Mouse (Mus musculus): ENCODE measurements at regions not wholly inside any gene's neighbourhood (a gene's known extent, or its start where the extent isn't known, plus 50 kb on each side); places are given as distances from the start of the nearest gene placed in this dataset.

DNA sequence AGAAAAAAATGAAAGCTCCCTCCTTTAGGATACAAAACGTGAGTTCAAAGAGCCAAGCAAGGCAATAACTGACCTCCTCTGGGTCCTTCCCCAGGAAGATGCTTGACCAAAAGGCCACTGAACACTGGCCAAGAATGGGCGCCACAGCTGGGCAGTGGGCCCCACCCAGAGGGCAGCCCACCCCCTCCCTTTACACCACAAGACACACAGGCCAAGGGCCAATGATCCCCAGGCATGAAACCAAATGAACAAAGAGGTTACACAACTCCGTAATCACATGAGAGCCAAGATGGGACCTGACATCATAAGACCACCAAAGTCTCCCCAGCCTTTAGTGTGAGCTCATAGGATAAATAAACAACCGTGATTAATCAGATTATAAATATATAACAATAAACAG is 363.7 kb downstream of the Sox9 start:
- H3K4me1 ChIP-seq (replicated peaks; ENCODE audit: low read depth, low read length): no peaks in the 10 kb centered on the region
- no peaks in the 10 kb centered on the region for H3K36me3 ChIP-seq (ENCODE audit: insufficient read depth, low read length)
- TF ChIP-seq CTCF (conservative IDR thresholded peaks at IDR 0.05; ENCODE audit: low read length): no peak
- TF ChIP-seq NANOG (IDR thresholded peaks at IDR 0.05; ENCODE audit: borderline replicate concordance, low read length): no peak
- TF ChIP-seq POU5F1 (IDR thresholded peaks at IDR 0.05; ENCODE audit: borderline replicate concordance, low read length): no peak
- peaks cover 19% of the 10 kb centered on the region for H3K9me3 ChIP-seq (ENCODE audit: low read length)
- H3K27me3 ChIP-seq (ENCODE audit: insufficient read depth, low read length): peaks cover 5% of the 10 kb centered on the region; the same call in 1 of the 2 replicates
- no peak overlapping the region for H3K4me3 ChIP-seq (replicated peaks; ENCODE audit: low read length)

GRCm38 (mm10) chr11:113146762-113147161 is 364.7 kb downstream of the Sox9 start:
- no peak for TF ChIP-seq NANOG (IDR thresholded peaks at IDR 0.05; ENCODE audit: borderline replicate concordance, low read length)
- no peak for TF ChIP-seq CTCF (conservative IDR thresholded peaks at IDR 0.05; ENCODE audit: low read length)
- no peak for TF ChIP-seq POU5F1 (IDR thresholded peaks at IDR 0.05; ENCODE audit: borderline replicate concordance, low read length)
- no peak overlapping the region for H3K4me3 ChIP-seq (replicated peaks; ENCODE audit: low read length)
- no peaks in the 10 kb centered on the region for H3K4me1 ChIP-seq (replicated peaks; ENCODE audit: low read depth, low read length)
- H3K36me3 ChIP-seq (ENCODE audit: insufficient read depth, low read length): no peaks in the 10 kb centered on the region
- H3K9me3 ChIP-seq (ENCODE audit: low read length): peaks cover 20% of the 10 kb centered on the region
- H3K27me3 ChIP-seq (ENCODE audit: insufficient read depth, low read length): peaks cover 5% of the 10 kb centered on the region; the same call in 1 of the 2 replicates

DNA sequence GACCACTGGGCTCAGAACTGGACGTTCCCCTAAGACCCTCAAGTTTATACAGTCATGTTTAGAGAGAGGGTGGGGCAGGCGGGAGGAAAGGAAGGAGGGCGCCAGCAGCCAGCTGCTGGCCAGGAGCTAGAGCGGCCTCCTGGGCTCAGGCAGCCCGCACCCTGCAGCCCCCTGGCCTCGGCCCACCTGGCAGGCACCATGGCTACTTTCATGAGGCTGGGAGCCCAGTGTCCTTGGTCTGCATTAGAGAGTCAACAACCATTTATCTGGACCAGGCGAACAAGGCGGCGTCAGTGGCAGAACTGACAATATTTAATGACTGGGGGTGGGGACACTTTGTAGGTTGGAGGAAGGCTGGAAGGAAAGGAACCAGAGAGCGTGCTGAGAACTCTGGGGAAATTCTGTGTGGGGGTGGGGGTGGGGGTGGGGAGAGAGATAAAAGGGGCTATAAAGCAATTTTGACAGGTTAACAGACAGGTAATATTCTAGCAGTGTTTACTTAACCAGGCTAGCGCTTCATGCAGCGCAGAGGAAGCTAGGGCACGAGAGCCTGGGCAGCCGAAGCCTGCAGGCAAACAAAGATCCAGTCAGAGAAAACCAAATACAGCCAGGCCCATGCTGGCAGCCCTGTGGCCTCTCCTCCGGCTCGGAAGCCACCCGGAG is 365.6 kb downstream of the Sox9 start:
- H3K9me3 ChIP-seq (ENCODE audit: low read length): peaks cover 20% of the 10 kb centered on the region
- H3K4me1 ChIP-seq (replicated peaks; ENCODE audit: low read depth, low read length): no peaks in the 10 kb centered on the region
- H3K27me3 ChIP-seq (ENCODE audit: insufficient read depth, low read length): peaks cover 5% of the 10 kb centered on the region; the same call in 1 of the 2 replicates
- H3K36me3 ChIP-seq (ENCODE audit: insufficient read depth, low read length): no peaks in the 10 kb centered on the region
- H3K4me3 ChIP-seq (replicated peaks; ENCODE audit: low read length): peak overlapping the region; percentile 49; the same call in 1 of the 2 replicates
- TF ChIP-seq POU5F1 (IDR thresholded peaks at IDR 0.05; ENCODE audit: borderline replicate concordance, low read length): no peak
- TF ChIP-seq NANOG (IDR thresholded peaks at IDR 0.05; ENCODE audit: borderline replicate concordance, low read length): no peak
- no peak for TF ChIP-seq CTCF (conservative IDR thresholded peaks at IDR 0.05; ENCODE audit: low read length)

DNA sequence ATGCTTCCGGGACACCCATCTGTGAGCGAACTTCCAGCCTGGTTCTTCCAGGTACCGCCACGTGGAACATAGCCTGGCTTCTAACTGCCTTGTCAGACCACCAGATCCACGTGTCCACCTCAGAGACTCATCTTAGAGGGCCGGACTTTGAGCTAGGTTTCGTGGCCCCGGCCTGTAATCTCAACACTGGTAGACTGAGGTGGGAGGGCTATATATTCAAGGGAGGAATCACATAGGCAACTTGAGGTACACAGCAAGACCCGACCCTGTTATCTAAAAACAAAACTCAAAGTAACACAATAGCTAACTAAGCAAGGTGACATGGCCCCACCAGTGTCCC is 366.1 kb downstream of the Sox9 start:
- Histone ChIP-seq H3K36me3 (ENCODE audit: insufficient read depth, low read length) (no peaks in the 10 kb centered on the region), H3K27me3 (ENCODE audit: insufficient read depth, low read length) (peaks cover 5% of the 10 kb centered on the region; the same call in 1 of the 2 replicates), H3K9me3 (ENCODE audit: low read length) (peaks cover 20% of the 10 kb centered on the region), H3K4me3 (replicated peaks; ENCODE audit: low read length) (no peak overlapping the region), H3K4me1 (replicated peaks; ENCODE audit: low read depth, low read length) (no peaks in the 10 kb centered on the region)
- TF ChIP-seq CTCF (conservative IDR thresholded peaks at IDR 0.05; ENCODE audit: low read length) (no peak), NANOG (IDR thresholded peaks at IDR 0.05; ENCODE audit: borderline replicate concordance, low read length) (no peak), POU5F1 (IDR thresholded peaks at IDR 0.05; ENCODE audit: borderline replicate concordance, low read length) (no peak)

- Histone ChIP-seq H3K36me3 (ENCODE audit: insufficient read depth, low read length) (no peaks in the 10 kb centered on the region), H3K4me1 (replicated peaks; ENCODE audit: low read depth, low read length) (peaks cover 8% of the 10 kb centered on the region; the same call in 1 of the 2 replicates), H3K27me3 (ENCODE audit: insufficient read depth, low read length) (peaks cover 12% of the 10 kb centered on the region; the same call in 1 of the 2 replicates), H3K4me3 (replicated peaks; ENCODE audit: low read length) (no peak overlapping the region), H3K9me3 (ENCODE audit: low read length) (peaks cover 3% of the 10 kb centered on the region; the same call in 1 of the 2 replicates)
- TF ChIP-seq CTCF (conservative IDR thresholded peaks at IDR 0.05; ENCODE audit: low read length): no peak
- no peak for TF ChIP-seq NANOG (IDR thresholded peaks at IDR 0.05; ENCODE audit: borderline replicate concordance, low read length)
- TF ChIP-seq POU5F1 (IDR thresholded peaks at IDR 0.05; ENCODE audit: borderline replicate concordance, low read length): no peak
Observed at GRCm38 (mm10) chr11:113155515-113155914, 373.5 kb downstream of the Sox9 start.

DNA sequence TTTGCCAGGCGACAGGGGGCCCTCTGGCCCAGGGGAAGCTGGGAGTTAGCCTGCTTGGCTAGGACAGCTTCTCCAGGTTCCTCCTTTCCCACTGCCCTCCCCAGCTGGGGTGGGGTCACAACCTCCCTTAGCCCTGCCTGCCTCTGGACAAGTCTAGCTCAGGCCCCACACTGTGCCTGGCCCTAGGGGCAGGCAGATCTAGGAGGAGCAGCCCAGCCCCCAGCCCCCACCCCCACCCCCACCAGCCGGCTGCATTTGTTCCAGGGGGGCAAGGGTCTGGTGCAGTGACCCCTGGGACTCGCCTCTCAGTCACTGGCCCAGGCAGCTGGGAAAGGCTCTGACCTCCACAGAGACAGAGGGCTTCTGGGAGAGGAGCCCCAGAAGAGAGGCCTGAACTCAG is 381.9 kb downstream of the Sox9 start:
- H3K9me3 ChIP-seq (ENCODE audit: low read length): no peaks in the 10 kb centered on the region
- H3K4me3 ChIP-seq (replicated peaks; ENCODE audit: low read length): no peak overlapping the region
- H3K4me1 ChIP-seq (replicated peaks; ENCODE audit: low read depth, low read length): peaks cover 37% of the 10 kb centered on the region
- TF ChIP-seq POU5F1 (IDR thresholded peaks at IDR 0.05; ENCODE audit: borderline replicate concordance, low read length): no peak
- TF ChIP-seq CTCF (conservative IDR thresholded peaks at IDR 0.05; ENCODE audit: low read length): no peak
- TF ChIP-seq NANOG (IDR thresholded peaks at IDR 0.05; ENCODE audit: borderline replicate concordance, low read length): no peak
- no peaks in the 10 kb centered on the region for H3K36me3 ChIP-seq (ENCODE audit: insufficient read depth, low read length)
- peaks cover 39% of the 10 kb centered on the region for H3K27me3 ChIP-seq (ENCODE audit: insufficient read depth, low read length)

GRCm38 (mm10) chr11:113164510-113164909 is 382.5 kb downstream of the Sox9 start:
- peaks cover 35% of the 10 kb centered on the region for H3K4me1 ChIP-seq (replicated peaks; ENCODE audit: low read depth, low read length)
- peaks cover 39% of the 10 kb centered on the region for H3K27me3 ChIP-seq (ENCODE audit: insufficient read depth, low read length)
- H3K4me3 ChIP-seq (replicated peaks; ENCODE audit: low read length): no peak overlapping the region
- H3K36me3 ChIP-seq (ENCODE audit: insufficient read depth, low read length): no peaks in the 10 kb centered on the region
- TF ChIP-seq POU5F1 (IDR thresholded peaks at IDR 0.05; ENCODE audit: borderline replicate concordance, low read length) (no peak), NANOG (IDR thresholded peaks at IDR 0.05; ENCODE audit: borderline replicate concordance, low read length) (no peak), CTCF (conservative IDR thresholded peaks at IDR 0.05; ENCODE audit: low read length) (no peak)
- no peaks in the 10 kb centered on the region for H3K9me3 ChIP-seq (ENCODE audit: low read length)

DNA sequence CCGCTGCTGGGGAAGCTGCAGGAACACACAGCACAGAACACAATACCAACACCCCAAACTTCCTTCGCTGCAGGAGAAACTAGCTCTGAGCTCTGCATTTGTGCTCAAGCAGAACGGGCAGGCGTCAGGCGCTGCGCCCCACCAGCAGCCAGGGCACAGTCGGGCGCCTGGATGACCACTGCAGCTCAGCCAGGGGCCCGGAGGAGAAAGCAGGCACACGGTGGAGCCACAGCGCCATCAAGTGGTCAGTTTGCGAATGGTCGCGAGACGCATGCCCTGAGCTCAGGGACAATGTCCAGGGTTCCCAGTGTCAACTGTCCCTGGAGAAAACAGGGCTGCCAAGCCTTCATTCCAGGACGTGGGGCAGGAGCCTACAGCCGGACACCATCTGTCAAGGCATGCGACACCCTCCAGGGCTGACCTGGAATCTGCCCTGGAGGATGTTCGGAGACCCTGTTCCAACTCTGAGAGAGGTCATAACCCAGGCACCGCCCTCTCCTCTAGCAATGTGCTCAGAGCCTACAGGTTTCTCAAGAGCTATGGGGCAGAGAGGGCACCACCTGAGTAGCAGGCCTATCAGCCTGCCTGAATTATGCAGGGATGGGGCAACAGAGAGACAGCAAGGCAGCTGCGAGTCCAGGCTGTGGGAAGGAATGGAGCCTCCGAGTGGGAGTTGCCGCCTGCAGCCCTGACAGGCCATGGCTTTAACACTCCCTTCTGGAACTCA is 383.2 kb downstream of the Sox9 start:
- Histone ChIP-seq H3K27me3 (ENCODE audit: insufficient read depth, low read length) (peaks cover 38% of the 10 kb centered on the region), H3K9me3 (ENCODE audit: low read length) (no peaks in the 10 kb centered on the region), H3K4me3 (replicated peaks; ENCODE audit: low read length) (peak overlapping the region; percentile 35; the same call in 1 of the 2 replicates), H3K36me3 (ENCODE audit: insufficient read depth, low read length) (no peaks in the 10 kb centered on the region), H3K4me1 (replicated peaks; ENCODE audit: low read depth, low read length) (peaks cover 29% of the 10 kb centered on the region)
- TF ChIP-seq NANOG (IDR thresholded peaks at IDR 0.05; ENCODE audit: borderline replicate concordance, low read length) (no peak), CTCF (conservative IDR thresholded peaks at IDR 0.05; ENCODE audit: low read length) (peak; percentile 61)
